In the genomic region with DNA sequence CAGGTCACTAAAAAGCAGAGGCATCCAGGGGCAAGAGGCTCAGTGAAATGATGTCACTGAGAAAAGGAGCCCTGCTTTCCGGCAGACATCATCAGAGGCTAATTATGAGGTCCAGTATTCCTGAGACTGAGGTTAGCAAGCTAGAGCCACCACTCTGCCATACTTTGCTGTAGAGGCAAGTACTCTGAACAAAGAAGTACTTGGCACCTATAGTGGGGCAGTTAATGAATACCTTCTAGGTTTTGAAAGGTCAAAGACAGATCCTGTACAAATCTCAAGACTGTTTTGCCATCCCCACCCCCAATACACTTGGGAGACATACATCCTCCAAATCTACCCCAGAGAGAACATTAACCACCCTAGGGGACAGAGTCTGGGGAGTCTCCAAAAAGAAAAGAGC, we compare ENCODE assay signal across 14 mouse cellular contexts. TPM values are rescaled to one million over a fixed set of nuclear protein-coding genes. Genes with fewer than 3 reads are reported as not detected.
A peak's percentile ranks its signal among the peaks of the same experiment; 100 is the strongest.
DNase-seq lines count a peak whose midpoint lies in the region; ATAC-seq and TF ChIP-seq lines count a peak whose summit lies in the region.
"Had no signal": no experiment of that assay in that cellular context is flagged by ENCODE, and none has a peak within 500 bp of the region (broad histone marks: within the 10 kb centered on the region; RNA-seq: fewer than 3 reads in every experiment).

No protein-coding gene starts in this region.

- peaks cover 23% of the 10 kb centered on the region for H3K36me3 ChIP-seq in heart, adult 2 months (ENCODE audit: control insufficient read depth, insufficient read depth, low read length)
- H3K36me3 ChIP-seq in liver, adult 2 months (ENCODE audit: control insufficient read depth, insufficient read depth, low read length) = no peaks in the 10 kb centered on the region
- no peaks in the 10 kb centered on the region for H3K36me3 ChIP-seq in midbrain, embryonic 16.5 days (ENCODE audit: control insufficient read depth, insufficient read depth, low read length)
- no peaks in the 10 kb centered on the region for H3K36me3 ChIP-seq in intestine, postnatal 0 days (ENCODE audit: control insufficient read depth, insufficient read depth)
- H3K36me3 ChIP-seq: midbrain, embryonic 12.5 days had no signal

- ATAC-seq in midbrain, embryonic 16.5 days = no peak
- ATAC-seq in intestine, postnatal 0 days = no peak

- no peak for TF ChIP-seq CTCF in heart, adult 2 months (IDR thresholded peaks at IDR 0.05)
- no peak for TF ChIP-seq CTCF in liver, adult 2 months (IDR thresholded peaks at IDR 0.05; ENCODE audit: low read depth, low read length)
- no peak for TF ChIP-seq CTCF in intestine, postnatal 0 days (IDR thresholded peaks at IDR 0.05; ENCODE audit: low read depth)

- no peak for TF ChIP-seq POLR2A in heart, adult 2 months (IDR thresholded peaks at IDR 0.05; ENCODE audit: insufficient read depth, low read depth, low read length)
- TF ChIP-seq POLR2A in liver, adult 2 months (IDR thresholded peaks at IDR 0.05; ENCODE audit: extremely low read depth, insufficient read depth, low read length) = no peak

- peaks cover 7% of the 10 kb centered on the region; the same call in 1 of the 2 replicates for H3K79me2 ChIP-seq in heart, adult 2 months (replicated peaks; ENCODE audit: control insufficient read depth, insufficient read depth, low read length)
- peaks cover 13% of the 10 kb centered on the region; the same call in 1 of the 2 replicates for H3K79me2 ChIP-seq in liver, adult 2 months (ENCODE audit: control insufficient read depth, insufficient read depth, low read length)

- H3K9ac ChIP-seq in heart, adult 2 months (ENCODE audit: low read depth, low read length) = peak overlapping the region; percentile 38; the same call in 1 of the 2 replicates
- H3K9ac ChIP-seq in liver, adult 2 months (ENCODE audit: low read depth, low read length) = no peak overlapping the region
- H3K9ac ChIP-seq in midbrain, embryonic 16.5 days (ENCODE audit: low read depth, low read length) = no peak overlapping the region
- no peak overlapping the region for H3K9ac ChIP-seq in intestine, postnatal 0 days (ENCODE audit: low read depth, low read length)
- H3K9ac ChIP-seq: limb, embryonic 12.5 days; lung, embryonic 15.5 days; midbrain, embryonic 12.5 days; neural tube, embryonic 13.5 days had no signal

- peak overlapping the region; percentile 6; the same call in 1 of the 2 replicates for H3K27ac ChIP-seq in heart, adult 2 months
- H3K27ac ChIP-seq in liver, adult 2 months (replicated peaks; ENCODE audit: insufficient read depth, low read depth, low read length) = peak overlapping the region; percentile 36; the same call in 1 of the 2 replicates
- peak overlapping the region; percentile 32 for H3K27ac ChIP-seq in midbrain, embryonic 16.5 days (ENCODE audit: low read length)
- no peak overlapping the region for H3K27ac ChIP-seq in intestine, postnatal 0 days (ENCODE audit: low read depth, low read length)
- H3K27ac ChIP-seq: limb, embryonic 12.5 days; lung, embryonic 15.5 days had no signal

- H3K4me1 ChIP-seq in heart, adult 2 months (ENCODE audit: control insufficient read depth, insufficient read depth, low read length) = peaks cover 12% of the 10 kb centered on the region
- peaks cover 18% of the 10 kb centered on the region for H3K4me1 ChIP-seq in liver, adult 2 months (ENCODE audit: control insufficient read depth, insufficient read depth, low read length)
- peaks cover 20% of the 10 kb centered on the region for H3K4me1 ChIP-seq in midbrain, embryonic 16.5 days (ENCODE audit: control insufficient read depth, insufficient read depth, low read length)
- peaks cover 12% of the 10 kb centered on the region; the same call in 1 of the 2 replicates for H3K4me1 ChIP-seq in intestine, postnatal 0 days (replicated peaks; ENCODE audit: control insufficient read depth, insufficient read depth, low read length)

- no peak for DNase-seq in heart, adult 2 months
- no peak for DNase-seq in heart, adult 8-10 months (ENCODE audit: low spot score)
- peak; percentile 64 for DNase-seq in liver, adult 2 months (ENCODE audit: extremely low read depth, low read depth, low spot score)
- no peak for DNase-seq in liver
- peak; percentile 16 for DNase-seq in induced T-regulatory cell, adult 2 months (ENCODE audit: low read depth)
- DNase-seq in thymus, postnatal 25 days = no peak
- DNase-seq: cerebellum, adult 11-12 months; heart, adult 18-20 months had no signal

- H3K4me2 ChIP-seq in midbrain, embryonic 16.5 days (ENCODE audit: low read length) = no peak overlapping the region
- no peak overlapping the region for H3K4me2 ChIP-seq in intestine, postnatal 0 days (replicated peaks; ENCODE audit: low read depth)
- H3K4me2 ChIP-seq: limb, embryonic 12.5 days; lung, embryonic 15.5 days; midbrain, embryonic 12.5 days; neural tube, embryonic 13.5 days had no signal

- no peaks in the 10 kb centered on the region for H3K9me3 ChIP-seq in midbrain, embryonic 16.5 days (replicated peaks; ENCODE audit: control insufficient read depth, low read length, poor library complexity, severe bottlenecking)
- no peaks in the 10 kb centered on the region for H3K9me3 ChIP-seq in intestine, postnatal 0 days (ENCODE audit: control insufficient read depth)
- H3K9me3 ChIP-seq: lung, embryonic 15.5 days; midbrain, embryonic 12.5 days had no signal

- WGBS in heart, adult 2 months = 39% methylated on average over 1 of the region's 1 CpGs
- 58% methylated on average over 1 of the region's 1 CpGs for WGBS in liver, adult 2 months
- WGBS in midbrain, embryonic 16.5 days = 65% methylated on average over 1 of the region's 1 CpGs
- WGBS in intestine, postnatal 0 days = 50% methylated on average over 1 of the region's 1 CpGs

- intact Hi-C loops in heart, adult 2 months (cut with DNase I) = no loop called here

- TF ChIP-seq EP300 in heart, adult 2 months (IDR thresholded peaks at IDR 0.05; ENCODE audit: insufficient read depth, low read depth, low read length) = no peak

- no peaks in the 10 kb centered on the region for H3K27me3 ChIP-seq in heart, adult 2 months (ENCODE audit: control insufficient read depth, insufficient read depth, low read length)
- no peaks in the 10 kb centered on the region for H3K27me3 ChIP-seq in liver, adult 2 months (ENCODE audit: control insufficient read depth, insufficient read depth, low read length)
- no peaks in the 10 kb centered on the region for H3K27me3 ChIP-seq in midbrain, embryonic 16.5 days (ENCODE audit: control insufficient read depth, insufficient read depth, low read depth, low read length)
- no peaks in the 10 kb centered on the region for H3K27me3 ChIP-seq in intestine, postnatal 0 days (replicated peaks; ENCODE audit: control insufficient read depth, insufficient read depth, low read length)
- H3K27me3 ChIP-seq: limb, embryonic 12.5 days; lung, embryonic 15.5 days; midbrain, embryonic 12.5 days; neural tube, embryonic 13.5 days had no signal

- H3K4me3 ChIP-seq in heart, adult 2 months = no peak overlapping the region
- no peak overlapping the region; the same call in 1 of the 2 replicates for H3K4me3 ChIP-seq in liver, adult 2 months (ENCODE audit: insufficient read depth, low read depth, low read length)
- no peak overlapping the region for H3K4me3 ChIP-seq in midbrain, embryonic 16.5 days (ENCODE audit: low read depth, low read length)
- H3K4me3 ChIP-seq in intestine, postnatal 0 days (ENCODE audit: low read depth, low read length) = no peak overlapping the region
- H3K4me3 ChIP-seq: limb, embryonic 12.5 days; lung, embryonic 15.5 days; midbrain, embryonic 12.5 days; neural tube, embryonic 13.5 days had no signal

RNA-seq across cellular contexts. Expression of a gene that starts 23.1 kb away (rescaled TPM):
- total RNA-seq in heart, adult 2 months (2021) = 10 to 100 TPM; 27.7 to 28.8 TPM
- polyA plus RNA-seq in heart, adult 2 months (2012; rRNA removed) = 13.0 and 23.6 TPM in 2 replicates
- total RNA-seq in heart, adult 8-10 months (2022) = 10 to 100 TPM; 25.6 to 29.4 (median 27.3) TPM
- 13.3 and 14.8 TPM in 2 replicates for total RNA-seq in liver, adult 2 months (2014; rRNA removed)
- 10.8 and 11.5 TPM in 2 replicates for polyA plus RNA-seq in liver, adult 2 months (2012; rRNA removed)
- polyA plus RNA-seq in midbrain, embryonic 16.5 days (2015; fragmentation: Nextera tagmentation; extraction: Ambion mirVana) = 57.1 and 59.6 TPM in 2 replicates
- 10.7 and 12.3 TPM in 2 replicates for polyA plus RNA-seq in intestine, postnatal 0 days (2015; fragmentation: Nextera tagmentation; extraction: Ambion mirVana)

Comparison
In these comparisons a context has a peak if more than half of its experiments do, and no peak if none do; other contexts are left out.
1. DNase-seq: peak in liver, adult 2 months (single experiment) and induced T-regulatory cell, adult 2 months (single experiment); none in heart, adult 2 months (0 of 2), heart, adult 8-10 months (single experiment), liver (single experiment) and thymus, postnatal 25 days (single experiment).